ENCODE assay signal across 22 mouse cellular contexts in the genomic region with DNA sequence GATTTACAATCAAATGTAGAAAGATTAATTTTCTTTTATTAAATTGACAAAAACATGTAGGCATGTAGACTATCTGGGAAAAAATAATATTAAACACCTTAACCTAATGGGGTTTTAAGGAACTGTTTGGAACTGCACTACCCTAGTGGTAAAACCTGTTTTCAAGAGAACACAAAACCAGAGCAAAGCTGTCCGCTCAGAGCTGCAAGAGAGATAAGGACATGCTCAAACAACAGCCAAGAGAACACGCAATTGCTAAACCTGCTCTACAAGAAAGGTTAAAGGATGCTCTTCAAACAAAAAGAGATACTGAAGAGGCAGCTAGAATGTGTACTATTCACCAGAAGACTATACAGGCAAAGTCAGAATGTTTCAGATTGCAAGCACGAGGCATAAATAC. TPM values are rescaled to one million over a fixed set of nuclear protein-coding genes. Genes with fewer than 3 reads are reported as not detected.
DNase-seq lines count a peak whose midpoint lies in the region; ATAC-seq and TF ChIP-seq lines count a peak whose summit lies in the region.
"Had no signal": no experiment of that assay in that cellular context is flagged by ENCODE, and none has a peak within 500 bp of the region (broad histone marks: within the 10 kb centered on the region; RNA-seq: fewer than 3 reads in every experiment).

No protein-coding gene starts in this region.

- DNase-seq in embryonic facial prominence, embryonic 11.5 days (ENCODE audit: low spot score), result peak; percentile 21
- DNase-seq in embryonic facial prominence, embryonic 10.5 days (ENCODE audit: low spot score), result no peak
- no peak for DNase-seq in stomach, postnatal 0 days (ENCODE audit: low spot score)
- DNase-seq in embryonic facial prominence, embryonic 14.5 days (ENCODE audit: low spot score), result peak; percentile 71
- DNase-seq in fat pad, adult 2 months (ENCODE audit: extremely low read depth, low read depth, low spot score), result peak; percentile 37
- DNase-seq: adrenal gland, adult 2 months; adrenal gland, adult 8-10 months; adrenal gland, postnatal 10 days; adrenal gland, postnatal 14 days; adrenal gland, postnatal 25 days; adrenal gland, postnatal 36 days; B cell, adult 2 months; cerebellum, adult 11 months; cerebellum, adult 11-12 months had no signal

- WGBS in embryonic facial prominence, embryonic 11.5 days, result 83% methylated on average over 3 of the region's 3 CpGs
- whole genome bisulfite sequencing in embryonic facial prominence, embryonic 10.5 days, result 83% methylated on average over 3 of the region's 3 CpGs
- WGBS in stomach, embryonic 16.5 days, result 64% methylated on average over 3 of the region's 3 CpGs
- WGBS in stomach, postnatal 0 days, result 60% methylated on average over 3 of the region's 3 CpGs
- WGBS in embryonic facial prominence, embryonic 14.5 days, result 71% methylated on average over 3 of the region's 3 CpGs
- WGBS in intestine, embryonic 16.5 days, result 52% methylated on average over 3 of the region's 3 CpGs

- no peak overlapping the region for H3K4me2 ChIP-seq in embryonic facial prominence, embryonic 11.5 days (ENCODE audit: low read depth, low read length)
- H3K4me2 ChIP-seq in stomach, embryonic 16.5 days (ENCODE audit: low read depth, low read length), result no peak overlapping the region
- no peak overlapping the region for H3K4me2 ChIP-seq in stomach, postnatal 0 days (replicated peaks; ENCODE audit: low read depth)
- H3K4me2 ChIP-seq in embryonic facial prominence, embryonic 14.5 days (ENCODE audit: low read depth, low read length), result no peak overlapping the region
- H3K4me2 ChIP-seq in intestine, embryonic 16.5 days (ENCODE audit: low read depth, low read length), result no peak overlapping the region

- H3K27ac ChIP-seq in embryonic facial prominence, embryonic 11.5 days (replicated peaks; ENCODE audit: low read depth, low read length), result no peak overlapping the region
- H3K27ac ChIP-seq in embryonic facial prominence, embryonic 10.5 days (replicated peaks), result no peak overlapping the region
- no peak overlapping the region for H3K27ac ChIP-seq in stomach, embryonic 16.5 days (ENCODE audit: low read length)
- H3K27ac ChIP-seq in stomach, postnatal 0 days (replicated peaks), result no peak overlapping the region
- no peak overlapping the region for H3K27ac ChIP-seq in embryonic facial prominence, embryonic 14.5 days (replicated peaks; ENCODE audit: low read depth, low read length)
- H3K27ac ChIP-seq in intestine, embryonic 16.5 days (ENCODE audit: low read length), result no peak overlapping the region

- H3K27me3 ChIP-seq in embryonic facial prominence, embryonic 11.5 days (ENCODE audit: control insufficient read depth, insufficient read depth, low read length), result no peaks in the 10 kb centered on the region
- H3K27me3 ChIP-seq in embryonic facial prominence, embryonic 10.5 days (replicated peaks; ENCODE audit: low read depth, poor library complexity, severe bottlenecking), result no peaks in the 10 kb centered on the region
- H3K27me3 ChIP-seq in stomach, embryonic 16.5 days (ENCODE audit: control insufficient read depth, insufficient read depth, low read length), result no peaks in the 10 kb centered on the region
- H3K27me3 ChIP-seq in stomach, postnatal 0 days (ENCODE audit: control insufficient read depth, insufficient read depth, low read length), result no peaks in the 10 kb centered on the region
- no peaks in the 10 kb centered on the region for H3K27me3 ChIP-seq in embryonic facial prominence, embryonic 14.5 days (replicated peaks; ENCODE audit: control insufficient read depth, insufficient read depth, low read length)
- no peaks in the 10 kb centered on the region for H3K27me3 ChIP-seq in intestine, embryonic 16.5 days (replicated peaks; ENCODE audit: control insufficient read depth, insufficient read depth, low read length)
- H3K27me3 ChIP-seq: CH12.LX had no signal

- H3K4me1 ChIP-seq in embryonic facial prominence, embryonic 11.5 days (ENCODE audit: control insufficient read depth, insufficient read depth, low read length), result no peaks in the 10 kb centered on the region
- no peaks in the 10 kb centered on the region for H3K4me1 ChIP-seq in embryonic facial prominence, embryonic 10.5 days
- no peaks in the 10 kb centered on the region for H3K4me1 ChIP-seq in stomach, embryonic 16.5 days (ENCODE audit: control insufficient read depth, insufficient read depth, low read length)
- H3K4me1 ChIP-seq in stomach, postnatal 0 days (replicated peaks; ENCODE audit: control insufficient read depth, insufficient read depth), result no peaks in the 10 kb centered on the region
- no peaks in the 10 kb centered on the region for H3K4me1 ChIP-seq in embryonic facial prominence, embryonic 14.5 days (ENCODE audit: control insufficient read depth, insufficient read depth, low read length)
- H3K4me1 ChIP-seq in intestine, embryonic 16.5 days (ENCODE audit: control insufficient read depth, insufficient read depth, low read length), result no peaks in the 10 kb centered on the region

- ATAC-seq in embryonic facial prominence, embryonic 11.5 days (replicated peaks; ENCODE audit: insufficient number of reproducible peaks, low FRiP score, low TSS enrichment, low read depth), result no peak
- ATAC-seq in stomach, embryonic 16.5 days (ENCODE audit: insufficient read depth, low FRiP score), result peak; percentile 37; the same call in 1 of the 2 replicates
- ATAC-seq in stomach, postnatal 0 days (ENCODE audit: low FRiP score, low TSS enrichment), result no peak
- ATAC-seq in embryonic facial prominence, embryonic 14.5 days (ENCODE audit: low read depth), result peak; percentile 57
- no peak for ATAC-seq in erythroblast, adult 5-6 weeks (replicated peaks; ENCODE audit: low FRiP score, poor library complexity, severe bottlenecking)
- no peak for ATAC-seq in intestine, embryonic 16.5 days
- ATAC-seq: activated CD4-positive, CD25-positive, alpha-beta regulatory T cell, adult 4 months; CD4-positive, CD25-positive, alpha-beta regulatory T cell, adult 4 months; Patski had no signal

- no peaks in the 10 kb centered on the region for H3K36me3 ChIP-seq in embryonic facial prominence, embryonic 11.5 days (replicated peaks; ENCODE audit: control insufficient read depth, insufficient read depth, low read depth, low read length)
- H3K36me3 ChIP-seq in embryonic facial prominence, embryonic 10.5 days (replicated peaks), result no peaks in the 10 kb centered on the region
- H3K36me3 ChIP-seq in stomach, embryonic 16.5 days (ENCODE audit: control insufficient read depth, insufficient read depth, low read length), result no peaks in the 10 kb centered on the region
- no peaks in the 10 kb centered on the region for H3K36me3 ChIP-seq in stomach, postnatal 0 days (ENCODE audit: control insufficient read depth, insufficient read depth, low read length)
- no peaks in the 10 kb centered on the region for H3K36me3 ChIP-seq in embryonic facial prominence, embryonic 14.5 days (ENCODE audit: control insufficient read depth, insufficient read depth, low read length)
- H3K36me3 ChIP-seq in intestine, embryonic 16.5 days (ENCODE audit: control insufficient read depth, insufficient read depth, low read length), result no peaks in the 10 kb centered on the region
- H3K36me3 ChIP-seq: G1E had no signal

- TF ChIP-seq CTCF in stomach, postnatal 0 days (IDR thresholded peaks at IDR 0.05; ENCODE audit: low read depth), result no peak

- H3K9ac ChIP-seq in embryonic facial prominence, embryonic 11.5 days (replicated peaks; ENCODE audit: low read length), result no peak overlapping the region
- H3K9ac ChIP-seq in stomach, embryonic 16.5 days (ENCODE audit: low read length), result no peak overlapping the region
- no peak overlapping the region for H3K9ac ChIP-seq in stomach, postnatal 0 days (ENCODE audit: low read length)
- no peak overlapping the region for H3K9ac ChIP-seq in embryonic facial prominence, embryonic 14.5 days (ENCODE audit: low read depth, low read length)
- no peak overlapping the region for H3K9ac ChIP-seq in intestine, embryonic 16.5 days (ENCODE audit: low read depth, low read length)

- no peak overlapping the region for H3K4me3 ChIP-seq in embryonic facial prominence, embryonic 11.5 days (ENCODE audit: low read depth, low read length)
- H3K4me3 ChIP-seq in embryonic facial prominence, embryonic 10.5 days, result no peak overlapping the region
- no peak overlapping the region for H3K4me3 ChIP-seq in stomach, embryonic 16.5 days (replicated peaks; ENCODE audit: low read length)
- no peak overlapping the region for H3K4me3 ChIP-seq in stomach, postnatal 0 days (ENCODE audit: low read depth, low read length)
- no peak overlapping the region for H3K4me3 ChIP-seq in embryonic facial prominence, embryonic 14.5 days (ENCODE audit: low read depth, low read length)
- no peak overlapping the region for H3K4me3 ChIP-seq in intestine, embryonic 16.5 days (ENCODE audit: low read length)

- TF ChIP-seq EP300 in stomach, postnatal 0 days (optimal IDR thresholded peaks at IDR 0.05), result no peak

- no peaks in the 10 kb centered on the region for H3K9me3 ChIP-seq in embryonic facial prominence, embryonic 11.5 days (replicated peaks; ENCODE audit: control insufficient read depth, low read length)
- H3K9me3 ChIP-seq in embryonic facial prominence, embryonic 10.5 days, result no peaks in the 10 kb centered on the region
- no peaks in the 10 kb centered on the region for H3K9me3 ChIP-seq in stomach, embryonic 16.5 days (replicated peaks; ENCODE audit: control insufficient read depth, low read length)
- no peaks in the 10 kb centered on the region for H3K9me3 ChIP-seq in stomach, postnatal 0 days (ENCODE audit: control insufficient read depth, low read length)
- H3K9me3 ChIP-seq in embryonic facial prominence, embryonic 14.5 days (ENCODE audit: control insufficient read depth, low read length), result no peaks in the 10 kb centered on the region
- H3K9me3 ChIP-seq in intestine, embryonic 16.5 days (ENCODE audit: control insufficient read depth, low read length), result no peaks in the 10 kb centered on the region
- H3K9me3 ChIP-seq: G1E had no signal

RNA-seq across cellular contexts. Expression of a gene that starts 32.5 kb away (rescaled TPM):
- 118 and 150 TPM in 2 replicates for polyA plus RNA-seq in embryonic facial prominence, embryonic 11.5 days (2014; fragmentation: Nextera tagmentation; extraction: Ambion mirVana)
- 45.7 and 68.3 TPM in 2 replicates for polyA plus RNA-seq in embryonic facial prominence, embryonic 10.5 days (2016; fragmentation: Nextera tagmentation; extraction: Ambion mirVana)
- 16.1 and 17.8 TPM in 2 replicates for polyA plus RNA-seq in stomach, embryonic 16.5 days (2015; fragmentation: Nextera tagmentation; extraction: Ambion mirVana)
- 44.4 and 51.1 TPM in 2 replicates for polyA plus RNA-seq in stomach, postnatal 0 days (2015; fragmentation: Nextera tagmentation; extraction: Ambion mirVana)
- polyA plus RNA-seq in embryonic facial prominence, embryonic 14.5 days (2014; fragmentation: Nextera tagmentation; extraction: Ambion mirVana), result 72.5 and 80.9 TPM in 2 replicates
- total RNA-seq in erythroblast, adult 5-6 weeks (2015; ENCODE audit: low replicate concordance), result 80.0 and 85.3 TPM in 2 replicates
- total RNA-seq in erythroblast, adult 5-6 weeks (2017; ENCODE audit: low replicate concordance), result 108 and 116 TPM in 2 replicates
- 10.1 and 10.4 TPM in 2 replicates for polyA plus RNA-seq in intestine, embryonic 16.5 days (2015; fragmentation: Nextera tagmentation; extraction: Ambion mirVana)

Comparison
In these comparisons a context has a peak if more than half of its experiments do, and no peak if none do; other contexts are left out.
1. ATAC-seq: peak in stomach, embryonic 16.5 days (single experiment) and embryonic facial prominence, embryonic 14.5 days (single experiment); none in embryonic facial prominence, embryonic 11.5 days (single experiment), stomach, postnatal 0 days (single experiment), erythroblast, adult 5-6 weeks (single experiment) and intestine, embryonic 16.5 days (single experiment).
2. DNase-seq: peak in embryonic facial prominence, embryonic 11.5 days (single experiment), embryonic facial prominence, embryonic 14.5 days (single experiment) and fat pad, adult 2 months (single experiment); none in embryonic facial prominence, embryonic 10.5 days (single experiment) and stomach, postnatal 0 days (single experiment).